Comparison of ENCODE assay signal across 8 mouse cellular contexts in genomic region chr10:75559676-75560548, GRCm38 (mm10). TPM values are rescaled to one million over a fixed set of nuclear protein-coding genes. Genes with fewer than 3 reads are reported as not detected.
A peak's percentile ranks its signal among the peaks of the same experiment; 100 is the strongest.
DNase-seq lines count a peak whose midpoint lies in the region; ATAC-seq and TF ChIP-seq lines count a peak whose summit lies in the region.

Gene Lrrc75b, minus strand, starts transcription at chr10:75560330.

- no peak for TF ChIP-seq EP300 in ES-Bruce4 (IDR thresholded peaks at IDR 0.05; ENCODE audit: insufficient read depth, low read depth, low read length)
- TF ChIP-seq EP300 in heart, postnatal 0 days (IDR thresholded peaks at IDR 0.05; ENCODE audit: low read depth), result no peak

- no peak for TF ChIP-seq POLR2A in ES-Bruce4 (IDR thresholded peaks at IDR 0.05; ENCODE audit: insufficient read depth, low read length)
- no peak for TF ChIP-seq POLR2A in embryonic fibroblast, embryonic 13.5 days (IDR thresholded peaks at IDR 0.05; ENCODE audit: low read depth, low read length)
- TF ChIP-seq POLR2A in lung, adult 2 months (IDR thresholded peaks at IDR 0.05; ENCODE audit: borderline replicate concordance, extremely low read depth, low read depth, low read length), result no peak

- peaks cover 4% of the 10 kb centered on the region for H3K4me1 ChIP-seq in ES-Bruce4 (ENCODE audit: control insufficient read depth, insufficient read depth, low read length)
- no peaks in the 10 kb centered on the region for H3K4me1 ChIP-seq in embryonic fibroblast, embryonic 13.5 days (ENCODE audit: control insufficient read depth, insufficient read depth, low read length)
- H3K4me1 ChIP-seq in heart, postnatal 0 days (ENCODE audit: control insufficient read depth, insufficient read depth), result peaks cover 26% of the 10 kb centered on the region
- H3K4me1 ChIP-seq in lung, adult 2 months (ENCODE audit: control insufficient read depth, insufficient read depth, low read length), result peaks cover 7% of the 10 kb centered on the region

- peak within 1 kb of the TSS; percentile 64 for H3K9ac ChIP-seq in ES-Bruce4 (ENCODE audit: low read depth, poor library complexity, severe bottlenecking)
- peak within 1 kb of the TSS; percentile 56 for H3K9ac ChIP-seq in heart, postnatal 0 days (replicated peaks; ENCODE audit: low read depth, low read length)

- ATAC-seq in heart, postnatal 0 days (ENCODE audit: insufficient read depth, low read depth), result peak; percentile 73

- H3K36me3 ChIP-seq in ES-Bruce4 (ENCODE audit: control insufficient read depth, insufficient read depth, low read length, poor library complexity, severe bottlenecking), result no peaks in the 10 kb centered on the region
- H3K36me3 ChIP-seq in heart, postnatal 0 days (replicated peaks; ENCODE audit: control insufficient read depth, insufficient read depth, low read length), result no peaks in the 10 kb centered on the region

- no peak within 1 kb of the TSS for H3K27ac ChIP-seq in ES-Bruce4 (ENCODE audit: insufficient read depth, low read length)
- no peak within 1 kb of the TSS for H3K27ac ChIP-seq in embryonic fibroblast, embryonic 13.5 days (ENCODE audit: insufficient read depth, low read length)
- H3K27ac ChIP-seq in heart, postnatal 0 days (ENCODE audit: low read depth), result no peak within 1 kb of the TSS; the same call in 1 of the 2 replicates

- under 1% methylated on average over 60 of the region's 75 CpGs for WGBS in heart, postnatal 0 days
- 1% methylated on average over 74 of the region's 75 CpGs for WGBS in lung, adult 2 months

- H3K4me3 ChIP-seq in ES-Bruce4 (ENCODE audit: low read depth, low read length), result peak within 1 kb of the TSS; percentile 54
- H3K4me3 ChIP-seq in embryonic fibroblast, embryonic 13.5 days (ENCODE audit: insufficient read depth, low read length), result peak within 1 kb of the TSS; percentile 7
- H3K4me3 ChIP-seq in heart, postnatal 0 days (ENCODE audit: low read depth, low read length), result peak within 1 kb of the TSS; percentile 60
- H3K4me3 ChIP-seq in lung, adult 2 months (replicated peaks; ENCODE audit: extremely low read depth, low read depth, low read length), result peak within 1 kb of the TSS; percentile 8

- H3K27me3 ChIP-seq in ES-Bruce4 (ENCODE audit: control insufficient read depth, insufficient read depth, low read length, poor library complexity, severe bottlenecking), result peaks cover 4% of the 10 kb centered on the region; the same call in 1 of the 2 replicates
- H3K27me3 ChIP-seq in heart, postnatal 0 days (ENCODE audit: control insufficient read depth, insufficient read depth, low read length), result peaks cover 23% of the 10 kb centered on the region

- no peaks in the 10 kb centered on the region for H3K9me3 ChIP-seq in ES-Bruce4 (replicated peaks; ENCODE audit: control insufficient read depth, insufficient read depth, low read length, poor library complexity, severe bottlenecking)
- H3K9me3 ChIP-seq in heart, postnatal 0 days (replicated peaks; ENCODE audit: control insufficient read depth, low read length), result no peaks in the 10 kb centered on the region

- no peak for TF ChIP-seq CTCF in ES-Bruce4 (IDR thresholded peaks at IDR 0.05; ENCODE audit: low read depth, low read length)
- TF ChIP-seq CTCF in embryonic fibroblast, embryonic 13.5 days (IDR thresholded peaks at IDR 0.05; ENCODE audit: borderline replicate concordance, insufficient read depth, low read length), result no peak
- no peak for TF ChIP-seq CTCF in heart, postnatal 0 days (IDR thresholded peaks at IDR 0.05; ENCODE audit: low read depth)
- no peak for TF ChIP-seq CTCF in lung, adult 2 months (IDR thresholded peaks at IDR 0.05; ENCODE audit: insufficient read depth, low read length)

- peak within 1 kb of the TSS; percentile 99 for H3K4me2 ChIP-seq in heart, postnatal 0 days (ENCODE audit: low read depth, low read length)

- DNase-seq in adrenal gland, postnatal 36 days, result peak; percentile 75 to 77
- DNase-seq in heart, postnatal 0 days (ENCODE audit: low spot score), result peak; percentile 29
- peak; percentile 72 for DNase-seq in kidney, postnatal 14 days
- peak; percentile 30 for DNase-seq in lung, adult 2 months
- peak; percentile 65 for DNase-seq in ovary, postnatal 36 days (ENCODE audit: low spot score)
- DNase-seq in spleen, postnatal 14 days (ENCODE audit: low spot score in 2 of 2), result no peak

RNA-seq across cellular contexts. Expression of gene Lrrc75b, which starts in this region (rescaled TPM):
- polyA plus RNA-seq in ES-Bruce4 (2011; ENCODE audit: insufficient read depth, insufficient read length, low read depth, missing spikeins), result not detected in 2 replicates
- under 1 TPM; 0.17 to 0.36 TPM for total RNA-seq in adrenal gland, postnatal 36 days (2021)
- polyA plus RNA-seq in embryonic fibroblast, embryonic 13.5 days (2011; ENCODE audit: insufficient read length, low read depth, missing spikeins), result 1.2 and 3.2 TPM in 2 replicates
- 0.23 and 2.9 TPM in 2 replicates for total RNA-seq in heart, postnatal 0 days (2014; rRNA removed; ENCODE audit: low replicate concordance)
- polyA plus RNA-seq in heart, postnatal 0 days (2015; fragmentation: Nextera tagmentation; extraction: Ambion mirVana), result 0.81 and 0.83 TPM in 2 replicates
- 0.30 and 0.36 TPM in 2 replicates for polyA plus RNA-seq in lung, adult 2 months (2012; rRNA removed)

Comparison
In these comparisons a context has a peak if more than half of its experiments do, and no peak if none do; other contexts are left out.
1. Peak in DNase-seq in adrenal gland, postnatal 36 days; RNA of the gene not detected or under 1 TPM.
2. Peak in DNase-seq and H3K4me3 ChIP-seq in lung, adult 2 months; RNA of the gene not detected or under 1 TPM.
3. H3K4me3 ChIP-seq: peak in every context shown above with its lines; median percentile 60 in heart, postnatal 0 days; 54 in ES-Bruce4; 8 in lung, adult 2 months; 7 in embryonic fibroblast, embryonic 13.5 days.
4. DNase-seq: peak in heart, postnatal 0 days (single experiment), kidney, postnatal 14 days (single experiment) and ovary, postnatal 36 days (single experiment); none in spleen, postnatal 14 days (0 of 2).